In the genomic region with DNA sequence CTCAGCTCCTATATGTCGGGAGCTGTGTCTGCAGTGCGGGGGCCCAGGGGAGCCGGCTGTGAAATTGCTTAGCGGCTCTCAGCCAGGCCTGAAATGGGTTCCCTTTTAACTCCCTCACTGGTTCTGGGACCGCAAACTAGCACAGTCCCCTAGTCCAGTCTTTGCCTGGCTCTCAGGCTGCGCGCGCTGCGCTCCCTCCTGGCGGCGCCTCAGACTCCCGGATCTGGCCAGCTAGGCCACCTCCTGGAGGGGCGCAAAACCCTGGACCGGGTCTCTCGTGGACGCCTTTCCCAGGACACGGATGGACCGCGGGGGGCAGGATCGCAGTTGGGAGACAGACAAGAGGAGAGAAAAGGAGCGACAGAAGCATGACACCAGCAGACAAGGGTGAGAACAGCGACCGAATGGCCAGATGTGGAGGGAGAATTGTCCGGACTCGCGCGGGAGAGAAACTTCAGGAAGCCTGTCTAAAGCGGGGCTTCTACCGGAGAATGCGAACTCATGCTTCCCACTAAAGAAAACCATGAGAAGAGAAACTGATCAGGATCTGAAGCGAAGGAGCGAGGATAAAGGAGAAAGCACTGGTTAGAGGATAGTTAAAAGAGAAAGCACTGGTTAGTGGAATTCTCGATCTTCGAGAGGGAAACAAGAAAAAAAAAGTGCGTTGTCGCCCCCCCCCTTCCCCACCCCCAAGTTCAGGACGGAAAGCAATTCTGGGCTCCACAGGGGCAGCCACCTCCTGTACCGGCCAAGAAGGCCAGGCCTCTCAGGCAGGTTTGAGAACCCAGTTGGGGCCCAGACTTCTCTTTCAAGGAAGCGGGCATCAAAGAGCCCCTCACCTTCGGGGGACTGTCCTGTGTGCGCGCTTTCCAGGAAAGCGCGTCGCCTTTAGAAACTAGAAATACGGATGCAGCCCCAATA, we compare ENCODE assay signal across 8 mouse cellular contexts. TPM values are rescaled to one million over a fixed set of nuclear protein-coding genes. Genes with fewer than 3 reads are reported as not detected.
DNase-seq lines count a peak whose midpoint lies in the region; ATAC-seq lines count a peak whose summit lies in the region.

No protein-coding gene starts in this region.

- peak overlapping the region; percentile 39 for H3K4me3 ChIP-seq in hindbrain, embryonic 13.5 days
- peak overlapping the region; percentile 23 for H3K4me3 ChIP-seq in liver, embryonic 13.5 days (replicated peaks)
- peak overlapping the region; percentile 18 for H3K4me3 ChIP-seq in neural tube, embryonic 15.5 days (replicated peaks)

- no peaks in the 10 kb centered on the region for H3K9me3 ChIP-seq in hindbrain, embryonic 13.5 days
- H3K9me3 ChIP-seq in liver, embryonic 13.5 days (replicated peaks), result no peaks in the 10 kb centered on the region
- no peaks in the 10 kb centered on the region for H3K9me3 ChIP-seq in neural tube, embryonic 15.5 days (replicated peaks)

- no peaks in the 10 kb centered on the region for H3K36me3 ChIP-seq in hindbrain, embryonic 13.5 days
- H3K36me3 ChIP-seq in liver, embryonic 13.5 days, result no peaks in the 10 kb centered on the region
- H3K36me3 ChIP-seq in neural tube, embryonic 15.5 days, result no peaks in the 10 kb centered on the region

- WGBS in hindbrain, embryonic 13.5 days, result 1% methylated on average over 46 of the region's 46 CpGs
- 2% methylated on average over 46 of the region's 46 CpGs for WGBS in liver, embryonic 13.5 days (ENCODE audit: insufficient replicate concordance)
- under 1% methylated on average over 46 of the region's 46 CpGs for WGBS in neural tube, embryonic 15.5 days

- peak overlapping the region; percentile 72 for H3K4me2 ChIP-seq in hindbrain, embryonic 13.5 days
- H3K4me2 ChIP-seq in liver, embryonic 13.5 days, result peak overlapping the region; percentile 43
- peak overlapping the region; percentile 51 for H3K4me2 ChIP-seq in neural tube, embryonic 15.5 days

- peaks cover 80% of the 10 kb centered on the region for H3K27me3 ChIP-seq in hindbrain, embryonic 13.5 days
- peaks cover 88% of the 10 kb centered on the region for H3K27me3 ChIP-seq in liver, embryonic 13.5 days
- peaks cover 73% of the 10 kb centered on the region for H3K27me3 ChIP-seq in neural tube, embryonic 15.5 days (replicated peaks)

- ATAC-seq in hindbrain, embryonic 13.5 days (ENCODE audit: low FRiP score), result no peak
- no peak for ATAC-seq in liver, embryonic 13.5 days (ENCODE audit: low read depth)
- ATAC-seq in neural tube, embryonic 15.5 days (ENCODE audit: low FRiP score), result no peak

- peaks cover 45% of the 10 kb centered on the region for H3K4me1 ChIP-seq in hindbrain, embryonic 13.5 days (replicated peaks)
- H3K4me1 ChIP-seq in liver, embryonic 13.5 days (replicated peaks), result peaks cover 8% of the 10 kb centered on the region; the same call in 1 of the 2 replicates
- H3K4me1 ChIP-seq in neural tube, embryonic 15.5 days, result peaks cover 29% of the 10 kb centered on the region

- peak overlapping the region; percentile 63 for H3K9ac ChIP-seq in hindbrain, embryonic 13.5 days
- no peak overlapping the region for H3K9ac ChIP-seq in liver, embryonic 13.5 days
- H3K9ac ChIP-seq in neural tube, embryonic 15.5 days (replicated peaks), result no peak overlapping the region

- H3K27ac ChIP-seq in hindbrain, embryonic 13.5 days, result peak overlapping the region; percentile 52
- no peak overlapping the region for H3K27ac ChIP-seq in liver, embryonic 13.5 days
- H3K27ac ChIP-seq in neural tube, embryonic 15.5 days (replicated peaks), result no peak overlapping the region

- peak; percentile 17 for DNase-seq in adrenal gland, adult 2 months
- no peak for DNase-seq in adrenal gland, postnatal 4 days (ENCODE audit: low spot score in 2 of 2)
- DNase-seq in embryo, embryonic 10.5 days (ENCODE audit: low spot score), result peak; percentile 70
- no peak for DNase-seq in liver, embryonic 13.5 days
- no peak for DNase-seq in ovary, adult 18-20 months (ENCODE audit: low spot score)
- DNase-seq in ovary, postnatal 36 days (ENCODE audit: low spot score), result no peak

RNA-seq across cellular contexts. Expression of a gene that starts 4.4 kb away (rescaled TPM):
- under 1 TPM in 1 of 2 experiments, not detected in 1; 0.21 TPM for total RNA-seq in adrenal gland, adult 2 months (2021)
- 0.22 and 0.25 TPM in 2 replicates for polyA plus RNA-seq in adrenal gland, adult 2 months (2012; rRNA removed)
- total RNA-seq in adrenal gland, postnatal 4 days (2021), result 1 to 10 TPM; 1.8 to 4.9 TPM
- 36.4 and 40.7 TPM in 2 replicates for polyA plus RNA-seq in hindbrain, embryonic 13.5 days (2015; fragmentation: Nextera tagmentation; extraction: Ambion mirVana)
- 0.25 and 0.49 TPM in 2 replicates for polyA plus RNA-seq in liver, embryonic 13.5 days (2015; fragmentation: Nextera tagmentation; extraction: Ambion mirVana)
- 8.1 and 11.4 TPM in 2 replicates for polyA plus RNA-seq in neural tube, embryonic 15.5 days (2015; fragmentation: Nextera tagmentation; extraction: Ambion mirVana)

Comparison
In these comparisons a context has a peak if more than half of its experiments do, and no peak if none do; other contexts are left out.
1. DNase-seq: peak in adrenal gland, adult 2 months (single experiment) and embryo, embryonic 10.5 days (single experiment); none in adrenal gland, postnatal 4 days (0 of 2), liver, embryonic 13.5 days (single experiment), ovary, adult 18-20 months (single experiment) and ovary, postnatal 36 days (single experiment).
2. Peak in every context shown above with its lines, with median percentiles within 50 percentile points of each other: H3K4me2 ChIP-seq and H3K4me3 ChIP-seq.